Mouse (Mus musculus) embryo, embryonic 9.5 days (tissue): ENCODE measurements around the gene Ercc4.

Experiments used
- DNase-seq: peaks from one replicate; pipeline ENCODE4 v3.0.0-alpha.2; 2017; ENCODE audit errors: extremely low spot score

Gene Ercc4

GRCm38 (mm10) chr16:13196626-13197025, 87.1 kb downstream of the Ercc4 start:
- DNase-seq, result no peak

DNA sequence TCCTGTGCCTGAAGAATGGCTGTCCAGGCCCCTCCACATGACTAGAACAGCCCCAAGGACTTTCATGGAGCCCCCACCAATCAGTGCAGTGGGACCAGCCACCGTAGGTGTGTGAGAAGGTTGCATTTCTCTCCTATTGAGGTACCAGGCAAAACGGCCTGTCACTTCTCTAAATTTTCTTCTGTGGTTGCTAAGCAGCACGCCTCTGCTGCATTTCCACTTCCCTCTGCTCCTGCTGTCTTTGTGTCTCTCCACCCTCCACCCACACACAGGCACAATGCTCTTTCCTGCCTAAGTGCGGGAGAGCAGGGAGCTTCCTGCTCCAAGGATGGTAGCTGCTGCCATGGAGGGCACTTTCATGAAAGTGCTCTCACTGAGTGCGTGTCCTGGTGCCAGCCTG, 87.8 kb downstream of the Ercc4 start:
- DNase-seq, result no peak

DNA sequence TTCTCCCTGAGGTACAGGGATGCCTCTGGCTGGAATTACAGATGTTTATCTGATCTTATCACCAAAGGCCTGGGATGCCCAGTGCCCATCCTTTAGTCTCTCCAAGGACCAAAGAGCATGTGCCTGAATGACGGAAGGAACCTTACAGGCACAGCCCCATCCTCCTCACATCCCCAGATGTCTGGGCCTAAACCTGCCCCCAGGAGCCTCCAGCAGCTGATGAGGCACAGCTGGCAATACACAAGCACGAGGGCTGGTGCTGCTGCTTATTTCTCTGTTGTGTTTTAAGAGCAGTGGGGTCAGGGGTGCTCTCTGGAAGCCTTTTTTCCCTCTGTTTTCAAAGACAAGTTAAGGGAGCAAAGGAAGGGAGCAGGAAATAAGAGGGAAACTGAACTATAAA, 89.7 kb downstream of the Ercc4 start:
- DNase-seq, result no peak
